Mouse (Mus musculus) splenic B cell, adult 2 months (primary cell): ENCODE results near the gene Amotl2.

Experiments used
- DNase-seq: peaks from one replicate; pipeline ENCODE4 v3.0.0-alpha.2; 2011; ENCODE audit warnings: low read depth, low spot score
- H3K27me3 ChIP-seq: 2 replicates; pipeline ENCODE4 v1.6.1; 2012; ENCODE audit warnings: mild to moderate bottlenecking, low read length, moderate library complexity, mixed read lengths; ENCODE audit not compliant: control insufficient read depth, poor library complexity, insufficient read depth, severe bottlenecking
- H3K36me3 ChIP-seq: 2 replicates; pipeline ENCODE4 v1.6.1; 2012; ENCODE audit warnings: mild to moderate bottlenecking, low read length, moderate library complexity, mixed read lengths; ENCODE audit not compliant: control insufficient read depth, poor library complexity, insufficient read depth, severe bottlenecking

The Amotl2 gene

DNA sequence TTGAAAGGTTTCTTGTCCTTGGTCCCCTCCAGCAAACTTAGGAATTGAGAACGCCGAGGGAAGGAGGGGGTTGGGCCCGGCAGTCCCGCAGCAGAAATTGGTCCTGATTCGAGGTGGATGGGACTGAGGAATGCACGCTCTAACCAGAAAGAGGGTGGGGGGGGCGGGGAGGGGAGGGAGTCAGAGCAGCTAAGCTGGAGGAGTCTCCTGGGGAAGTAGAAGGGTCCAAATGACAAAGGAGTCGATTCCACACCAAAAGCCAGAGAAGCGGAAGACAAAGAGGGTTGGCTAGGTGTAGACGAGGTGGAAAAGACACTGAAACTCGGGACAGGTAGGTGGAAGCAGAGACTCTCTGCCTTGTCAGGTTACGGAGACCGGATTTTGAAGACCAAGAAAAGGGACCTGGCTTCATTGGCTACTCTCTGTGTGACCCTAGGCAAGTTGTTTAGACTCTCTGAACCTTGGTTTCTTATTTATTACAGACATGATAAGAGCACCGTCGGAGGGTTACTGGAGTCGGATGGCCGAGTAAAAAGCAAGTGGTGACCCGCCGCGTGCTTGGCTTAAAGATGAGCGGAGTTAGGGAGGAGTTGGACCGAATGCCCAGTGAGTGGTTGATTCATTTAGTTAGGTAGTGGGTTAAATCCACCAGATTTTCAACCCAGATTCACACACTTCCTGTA, at the start of gene Amotl2:
Gene Amotl2 (plus strand): TSS at position 192 of the 683 bp plus-strand sequence.
- DNase-seq, result no peak
- Histone ChIP-seq H3K27me3 (no peaks in the 10 kb centered on the region), H3K36me3 (no peaks in the 10 kb centered on the region)

- no peaks in the 10 kb centered on the region for H3K36me3 ChIP-seq
- DNase-seq, result no peak
- no peaks in the 10 kb centered on the region for H3K27me3 ChIP-seq
Measured at GRCm38 (mm10) chr9:102668115-102668514, 48.4 kb upstream of the Amotl2 start.

DNA sequence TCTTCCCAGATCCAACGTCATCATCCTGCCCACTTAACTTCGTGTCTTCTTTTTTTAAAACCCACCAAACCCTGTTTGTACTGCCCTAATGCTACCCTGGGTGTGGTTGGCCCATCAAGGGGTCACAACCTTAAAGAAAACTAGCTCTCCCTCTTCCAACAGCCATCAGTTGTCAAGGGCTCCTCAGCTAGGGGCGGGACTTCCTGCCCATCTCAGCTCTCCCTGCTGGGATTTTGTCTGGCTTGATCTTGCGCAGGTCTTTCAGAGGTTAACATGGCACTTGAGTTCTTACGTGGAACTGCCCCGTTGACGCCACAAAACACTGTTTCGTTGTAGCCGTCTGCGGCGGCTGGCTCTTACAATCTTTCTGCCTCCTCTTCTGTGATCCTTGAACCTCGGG, 47.6 kb upstream of the Amotl2 start:
- Histone ChIP-seq H3K27me3 (no peaks in the 10 kb centered on the region), H3K36me3 (no peaks in the 10 kb centered on the region)
- DNase-seq, result no peak

DNA sequence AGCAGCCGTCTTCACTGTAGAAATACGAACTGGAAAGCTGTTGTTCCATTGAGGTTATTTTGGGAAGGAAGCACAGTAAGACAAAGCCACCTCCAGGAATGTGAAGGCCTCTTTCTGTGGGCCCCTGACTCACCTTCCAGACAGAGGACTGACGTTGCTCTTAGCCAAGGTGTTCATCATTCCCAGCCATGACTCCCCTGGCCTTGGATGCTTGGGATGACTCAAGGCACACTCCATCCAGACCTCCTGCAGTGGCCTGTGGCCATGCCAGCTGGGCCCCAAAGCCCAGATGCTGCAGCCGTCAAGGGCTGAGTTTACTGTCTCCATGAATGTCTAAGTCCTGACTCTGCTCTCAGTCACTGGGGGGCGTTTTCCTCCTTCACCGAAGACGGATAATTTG, 43.1 kb upstream of the Amotl2 start:
- H3K36me3 ChIP-seq, result no peaks in the 10 kb centered on the region
- DNase-seq, result no peak
- no peaks in the 10 kb centered on the region for H3K27me3 ChIP-seq

- no peaks in the 10 kb centered on the region for H3K27me3 ChIP-seq
- no peak for DNase-seq
Measured at GRCm38 (mm10) chr9:102675922-102676321, 40.5 kb upstream of the Amotl2 start.

DNA sequence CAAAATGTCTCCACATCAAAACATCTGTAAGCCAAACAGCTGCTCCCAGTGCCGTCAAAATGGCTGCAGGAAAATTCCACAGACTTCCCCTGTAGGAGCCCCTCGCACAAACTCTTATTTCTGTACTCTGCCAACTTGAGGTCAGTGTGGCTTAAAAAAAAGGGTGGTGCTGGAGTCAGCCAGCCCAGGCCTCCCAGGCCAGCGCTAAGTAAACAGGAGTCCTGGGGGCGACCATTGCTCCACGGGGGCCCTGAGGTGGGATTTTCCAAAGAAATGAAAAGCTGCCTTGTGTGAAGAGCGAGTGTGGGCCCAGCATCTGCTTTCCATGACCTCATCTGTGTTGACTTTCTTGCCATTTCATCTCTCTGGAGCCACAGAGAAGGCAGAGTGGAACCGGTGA, 35.0 kb upstream of the Amotl2 start:
- H3K27me3 ChIP-seq, result no peaks in the 10 kb centered on the region
- no peaks in the 10 kb centered on the region for H3K36me3 ChIP-seq

More at GRCm38 (mm10) chr9:102675922-102676321, 40.5 kb upstream of the Amotl2 start:
- no peaks in the 10 kb centered on the region for H3K36me3 ChIP-seq

DNA sequence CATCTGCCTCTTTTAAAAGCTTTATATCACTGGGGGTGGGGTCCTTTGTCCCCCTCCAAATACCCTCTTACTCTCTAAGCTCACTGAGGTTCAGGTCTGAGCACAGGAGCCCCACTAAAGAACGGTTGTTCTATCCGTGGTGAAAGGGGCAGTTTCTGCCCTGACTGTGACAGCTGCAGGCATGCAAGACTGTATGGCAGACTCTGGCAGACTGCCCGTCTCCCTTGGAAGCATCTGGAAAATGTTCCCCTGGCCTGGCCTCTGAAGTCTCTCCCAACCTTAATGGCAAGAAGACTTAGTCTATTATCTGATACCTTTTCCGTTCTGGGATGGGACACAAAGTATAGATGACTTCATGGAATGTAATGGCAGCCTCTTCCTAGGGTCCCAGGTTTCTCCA, 28.5 kb upstream of the Amotl2 start:
- DNase-seq, result no peak
- no peaks in the 10 kb centered on the region; the same call in 1 of the 2 replicates for H3K27me3 ChIP-seq
- H3K36me3 ChIP-seq, result no peaks in the 10 kb centered on the region

More for the DNA sequence above, 35.0 kb upstream of the Amotl2 start:
- DNase-seq, result no peak

DNA sequence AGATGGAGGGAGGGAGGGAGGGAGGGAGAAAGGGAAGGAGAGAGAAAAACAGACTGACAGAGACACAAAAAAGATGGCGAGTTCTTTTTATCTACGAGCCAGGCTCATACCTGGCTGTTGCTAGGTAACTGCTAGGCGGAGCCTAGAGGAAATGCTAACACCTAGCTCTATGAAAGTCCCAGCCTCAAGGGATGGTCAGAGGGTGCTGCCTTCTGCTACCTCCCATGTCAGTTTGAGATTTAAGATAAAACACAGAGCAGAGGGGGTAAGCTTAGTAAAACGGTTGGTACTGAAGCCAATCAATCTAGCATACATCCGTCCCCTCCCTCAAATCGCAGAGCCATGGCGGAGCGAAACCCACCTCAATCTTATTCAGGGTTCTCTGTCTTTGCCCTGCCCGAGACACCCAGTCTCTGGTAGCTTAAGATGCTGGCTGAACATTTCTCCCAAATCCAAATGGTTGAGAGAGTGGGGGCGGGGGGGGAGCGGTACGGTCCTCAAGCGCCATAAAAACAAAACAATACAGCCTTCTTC, 27.0 kb upstream of the Amotl2 start:
- H3K36me3 ChIP-seq, result no peaks in the 10 kb centered on the region
- H3K27me3 ChIP-seq, result no peaks in the 10 kb centered on the region; the same call in 1 of the 2 replicates
- no peak for DNase-seq

DNA sequence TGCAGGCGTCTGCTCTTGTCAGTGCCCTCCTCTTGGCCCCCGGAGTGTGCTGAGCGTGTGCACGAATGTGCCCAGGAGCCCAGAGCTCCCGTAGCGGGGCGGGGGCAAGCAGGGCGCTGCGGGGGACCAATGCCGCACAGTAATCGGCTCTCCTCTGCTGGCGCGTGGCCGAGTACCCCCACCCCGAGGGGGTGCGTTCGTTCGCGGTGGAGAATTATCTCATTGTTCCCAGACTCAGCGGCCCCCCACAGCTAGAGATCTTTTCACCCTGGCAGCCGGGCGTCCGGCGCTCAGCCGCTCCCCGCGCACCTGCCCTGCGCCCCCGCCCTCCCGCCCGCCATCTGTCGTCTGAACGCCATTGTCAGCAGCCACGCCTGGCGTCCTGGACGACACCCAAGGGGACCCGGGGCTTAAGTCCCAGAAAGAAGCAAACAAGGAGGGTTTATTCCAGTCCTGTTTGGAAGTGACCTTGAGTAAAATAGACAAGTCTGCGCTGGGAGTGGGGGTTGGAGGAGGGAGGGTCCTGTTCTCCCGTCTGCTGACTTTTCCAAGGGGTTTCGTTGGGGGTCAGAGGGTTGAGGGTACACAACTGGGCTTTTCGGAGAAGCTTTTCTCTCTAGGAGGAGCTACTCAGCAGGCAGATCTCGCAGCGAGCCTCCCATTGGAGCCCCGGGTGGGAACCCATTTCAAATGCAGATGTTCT, 26.4 kb upstream of the Amotl2 start:
- Histone ChIP-seq H3K27me3 (no peaks in the 10 kb centered on the region; the same call in 1 of the 2 replicates), H3K36me3 (no peaks in the 10 kb centered on the region)
- no peak for DNase-seq

DNA sequence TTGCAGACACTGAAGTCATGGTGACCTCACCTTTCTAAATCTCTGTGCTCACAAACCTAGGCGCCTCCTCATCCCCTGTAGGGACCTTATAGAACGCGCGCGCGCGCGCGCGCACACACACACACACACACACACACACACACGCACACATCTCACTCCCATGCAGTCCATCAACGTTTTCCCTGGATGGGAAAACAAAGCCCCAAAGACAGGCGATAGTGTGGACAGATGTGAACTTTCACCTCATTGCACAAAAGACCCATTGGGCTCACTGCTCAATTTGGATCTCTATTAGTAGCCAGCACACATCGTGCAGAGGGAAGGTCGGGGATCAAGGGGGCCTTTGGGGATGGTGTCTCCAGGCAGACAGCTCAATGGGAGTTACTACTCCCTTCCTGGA, 25.6 kb upstream of the Amotl2 start:
- no peaks in the 10 kb centered on the region; the same call in 1 of the 2 replicates for H3K27me3 ChIP-seq
- DNase-seq, result no peak
- H3K36me3 ChIP-seq, result no peaks in the 10 kb centered on the region

GRCm38 (mm10) chr9:102692564-102693475, 23.7 kb upstream of the Amotl2 start:
- H3K36me3 ChIP-seq, result no peaks in the 10 kb centered on the region
- H3K27me3 ChIP-seq, result no peaks in the 10 kb centered on the region; the same call in 1 of the 2 replicates
- DNase-seq, result no peak

- DNase-seq, result no peak
- no peaks in the 10 kb centered on the region for H3K36me3 ChIP-seq
Measured at GRCm38 (mm10) chr9:102701042-102701441, 15.4 kb upstream of the Amotl2 start.

DNA sequence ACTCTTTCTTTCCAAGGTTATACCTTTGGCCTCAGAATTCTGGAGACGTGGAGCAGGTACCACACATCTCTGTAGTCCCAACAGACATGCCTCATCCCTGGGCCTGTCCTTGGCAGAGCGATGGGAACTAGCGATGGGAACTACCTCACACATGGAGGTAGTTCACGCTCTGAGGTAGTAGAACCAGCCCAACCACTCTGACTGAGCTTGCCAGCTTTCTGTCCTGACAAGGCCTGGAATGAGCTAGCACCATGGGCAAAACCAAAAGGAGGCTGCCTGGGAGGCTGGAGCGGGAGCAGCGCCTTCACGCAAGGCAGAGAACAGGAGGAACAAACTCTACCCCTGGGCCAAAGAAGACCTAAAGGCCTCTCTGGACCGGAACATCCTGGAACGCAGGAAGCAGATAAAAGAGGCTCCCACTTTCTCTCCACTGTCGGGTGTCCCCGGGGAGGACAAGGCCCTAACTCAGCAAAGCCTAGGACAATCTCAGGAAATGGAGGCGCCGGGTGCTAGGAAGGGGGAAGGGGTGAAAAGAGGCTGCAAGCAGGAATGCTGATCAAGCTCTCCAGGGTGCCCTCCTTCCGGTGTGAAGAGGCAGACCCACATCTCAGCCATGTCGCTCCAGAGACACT, 6.9 kb upstream of the Amotl2 start:
- no peaks in the 10 kb centered on the region for H3K36me3 ChIP-seq
- no peak for DNase-seq

More at GRCm38 (mm10) chr9:102701042-102701441, 15.4 kb upstream of the Amotl2 start:
- no peaks in the 10 kb centered on the region for H3K27me3 ChIP-seq

DNA sequence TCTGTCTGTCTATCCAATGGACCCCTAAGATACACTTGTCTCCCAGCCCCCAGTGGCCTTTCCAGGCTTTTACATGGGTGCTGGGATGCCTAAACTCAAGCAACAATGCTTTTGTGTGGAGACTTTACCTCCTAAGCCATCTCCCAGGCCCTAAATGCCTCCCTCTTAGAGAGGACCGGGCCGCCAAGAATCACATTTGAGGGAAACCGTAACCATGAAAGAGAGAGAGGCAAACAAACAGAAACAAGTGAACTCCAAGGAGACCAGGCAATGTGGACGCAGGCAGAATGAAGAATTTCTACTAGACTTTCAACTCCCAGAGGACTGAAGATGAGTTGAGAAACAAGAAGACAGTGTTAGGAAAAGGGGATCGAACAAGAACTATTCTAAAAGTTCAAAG, 6.0 kb upstream of the Amotl2 start:
- Histone ChIP-seq H3K36me3 (no peaks in the 10 kb centered on the region), H3K27me3 (no peaks in the 10 kb centered on the region)
- no peak for DNase-seq

More for the DNA sequence above, 6.9 kb upstream of the Amotl2 start:
- no peaks in the 10 kb centered on the region for H3K27me3 ChIP-seq
